Mouse (Mus musculus): Measurements from ENCODE around the gene Vti1a. TPM values are rescaled to one million over a fixed set of nuclear protein-coding genes. Genes with fewer than 3 reads are reported as not detected.

The Vti1a gene
- total RNA-seq, 1 experiment from 2014 or later, result 49.9 TPM

- ATAC-seq (replicated peaks; ENCODE audit: low read depth, poor library complexity, severe bottlenecking), result no peak
Measured at GRCm38 (mm10) chr19:55578094-55579085, 262.3 kb downstream of the Vti1a start.

- no peak for ATAC-seq (replicated peaks; ENCODE audit: low read depth, poor library complexity, severe bottlenecking)
Measured at GRCm38 (mm10) chr19:55579310-55579709, 263.2 kb downstream of the Vti1a start.

GRCm38 (mm10) chr19:55580152-55580551, 264.1 kb downstream of the Vti1a start:
- ATAC-seq (replicated peaks; ENCODE audit: low read depth, poor library complexity, severe bottlenecking), result no peak

GRCm38 (mm10) chr19:55580667-55581066, 264.6 kb downstream of the Vti1a start:
- no peak for ATAC-seq (replicated peaks; ENCODE audit: low read depth, poor library complexity, severe bottlenecking)

GRCm38 (mm10) chr19:55582896-55583653, 267.0 kb downstream of the Vti1a start:
- ATAC-seq (replicated peaks; ENCODE audit: low read depth, poor library complexity, severe bottlenecking), result no peak

- ATAC-seq (replicated peaks; ENCODE audit: low read depth, poor library complexity, severe bottlenecking), result no peak
Measured at GRCm38 (mm10) chr19:55585270-55586224, 269.5 kb downstream of the Vti1a start.

GRCm38 (mm10) chr19:55587638-55588421, 271.7 kb downstream of the Vti1a start:
- peak; percentile 54; the same call in 1 of the 2 replicates for ATAC-seq (replicated peaks; ENCODE audit: low read depth, poor library complexity, severe bottlenecking)

GRCm38 (mm10) chr19:55588948-55589896, 273.1 kb downstream of the Vti1a start:
- no peak for ATAC-seq (replicated peaks; ENCODE audit: low read depth, poor library complexity, severe bottlenecking)

GRCm38 (mm10) chr19:55592876-55593691, 277.0 kb downstream of the Vti1a start:
- ATAC-seq (replicated peaks; ENCODE audit: low read depth, poor library complexity, severe bottlenecking), result no peak

GRCm38 (mm10) chr19:55593729-55594444, 277.8 kb downstream of the Vti1a start:
- no peak for ATAC-seq (replicated peaks; ENCODE audit: low read depth, poor library complexity, severe bottlenecking)

- no peak for ATAC-seq (replicated peaks; ENCODE audit: low read depth, poor library complexity, severe bottlenecking)
Measured at GRCm38 (mm10) chr19:55594451-55594850, 278.4 kb downstream of the Vti1a start.

- no peak for ATAC-seq (replicated peaks; ENCODE audit: low read depth, poor library complexity, severe bottlenecking)
Measured at GRCm38 (mm10) chr19:55595945-55596649, 280.0 kb downstream of the Vti1a start.

GRCm38 (mm10) chr19:55596804-55597203, 280.7 kb downstream of the Vti1a start:
- no peak for ATAC-seq (replicated peaks; ENCODE audit: low read depth, poor library complexity, severe bottlenecking)

GRCm38 (mm10) chr19:55597296-55597695, 281.2 kb downstream of the Vti1a start:
- no peak for ATAC-seq (replicated peaks; ENCODE audit: low read depth, poor library complexity, severe bottlenecking)

- no peak for ATAC-seq (replicated peaks; ENCODE audit: low read depth, poor library complexity, severe bottlenecking)
Measured at GRCm38 (mm10) chr19:55597951-55598350, 281.9 kb downstream of the Vti1a start.

- ATAC-seq (replicated peaks; ENCODE audit: low read depth, poor library complexity, severe bottlenecking), result no peak
Measured at GRCm38 (mm10) chr19:55599124-55599523, 283.0 kb downstream of the Vti1a start.
